Mouse (Mus musculus) megakaryocyte, embryonic 14.5 days (primary cell): ENCODE data around the gene Ankdd1b.

Source experiments
- FLI1 ChIP-seq: IDR thresholded peaks from 2 replicates; pipeline ENCODE4 v1.6.1; 2012; ENCODE audit warnings: low read length, inconsistent platforms, mixed read lengths
- GATA1 ChIP-seq: IDR thresholded peaks from 3 replicates; pipeline ENCODE4 v1.6.1; 2012; ENCODE audit warnings: mixed read lengths, low read length, inconsistent platforms, borderline replicate concordance

DNA sequence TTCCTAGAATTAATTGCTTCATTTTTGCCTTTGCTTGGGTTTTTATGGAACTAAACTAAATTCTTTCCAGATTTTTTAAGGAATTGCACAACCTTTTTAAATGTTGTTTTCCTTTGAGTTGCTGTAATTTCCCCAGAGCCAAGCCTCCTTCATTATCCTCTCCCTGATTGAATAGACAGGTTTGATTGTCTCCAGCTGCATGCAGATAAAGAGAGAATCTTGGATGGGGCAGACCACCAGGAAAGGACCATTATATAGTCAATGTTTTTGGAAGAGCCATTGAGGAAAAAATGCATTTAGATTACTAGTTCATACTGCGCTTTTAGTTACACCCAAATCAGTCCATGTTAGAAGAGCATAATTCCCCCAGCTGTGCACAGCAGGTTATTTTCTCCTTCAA, 62.2 kb downstream of the Ankdd1b start:
- TF ChIP-seq GATA1 (no peak), FLI1 (no peak)
